Mouse (Mus musculus) heart, postnatal 0 days (tissue): ENCODE data around the gene Tet2.

ENCODE experiments used
- CTCF ChIP-seq: IDR thresholded peaks from 2 replicates; pipeline ENCODE4 v1.5.1; 2016; ENCODE audit warnings: antibody characterized with exemption, control low read depth, low read depth
- EP300 ChIP-seq: IDR thresholded peaks from 2 replicates; pipeline ENCODE4 v1.6.1; 2016; ENCODE audit warnings: antibody characterized with exemption, low read depth

DNA sequence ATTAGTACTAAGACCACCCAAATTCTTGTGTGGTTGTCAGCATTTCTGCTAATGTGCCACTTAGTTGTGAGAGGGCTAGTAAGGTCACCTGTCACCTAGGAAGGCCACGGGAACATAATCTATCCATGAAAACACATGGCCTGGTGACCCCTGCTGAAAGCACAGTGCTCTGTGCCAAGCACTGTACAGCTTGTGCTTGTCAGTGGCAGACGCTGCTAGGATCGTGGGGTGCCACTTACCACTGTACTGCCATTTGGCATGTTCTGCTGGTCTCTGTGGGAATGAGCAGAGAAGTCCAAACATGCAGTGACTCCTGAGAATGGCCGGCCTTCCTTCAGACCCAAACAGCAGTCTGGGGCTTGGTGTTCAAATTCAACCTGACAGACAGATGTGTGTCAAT is 73.8 kb downstream of the Tet2 start:
- no peak for TF ChIP-seq EP300
- no peak for TF ChIP-seq CTCF
